Mouse (Mus musculus): ENCODE results near the gene Abca5. TPM values are rescaled to one million over a fixed set of nuclear protein-coding genes. Genes with fewer than 3 reads are reported as not detected.
A peak's percentile ranks its signal among the peaks of the same experiment; 100 is the strongest.

Gene Abca5
- polyA plus RNA-seq, 1 experiment: 15.7 TPM

GRCm38 (mm10) chr11:110347768-110348167, 10.3 kb upstream of the Abca5 start:
- TF ChIP-seq POLR2A (IDR thresholded peaks at IDR 0.05; ENCODE audit: borderline replicate concordance, insufficient read depth, low read length) (no peak), CTCF (IDR thresholded peaks at IDR 0.05; ENCODE audit: borderline replicate concordance, insufficient read depth, low read depth, low read length) (no peak)
- H3K4me3 ChIP-seq (replicated peaks; ENCODE audit: insufficient read depth, low read depth, low read length): no peak overlapping the region
- WGBS: 73% methylated on average over 6 of the region's 6 CpGs
- no peaks in the 10 kb centered on the region for H3K27me3 ChIP-seq (ENCODE audit: control insufficient read depth, insufficient read depth, low read length)
- DNase-seq: no peak
- H3K4me1 ChIP-seq (ENCODE audit: control insufficient read depth, insufficient read depth, low read length): no peaks in the 10 kb centered on the region
- H3K27ac ChIP-seq (ENCODE audit: insufficient read depth, low read length): no peak overlapping the region

- under 1% methylated on average over 18 of the region's 18 CpGs for WGBS
- no peak for TF ChIP-seq CTCF (IDR thresholded peaks at IDR 0.05; ENCODE audit: borderline replicate concordance, insufficient read depth, low read depth, low read length)
- TF ChIP-seq POLR2A (IDR thresholded peaks at IDR 0.05; ENCODE audit: borderline replicate concordance, insufficient read depth, low read length): no peak
- peak overlapping the region; percentile 80 for H3K4me3 ChIP-seq (replicated peaks; ENCODE audit: insufficient read depth, low read depth, low read length)
- peak overlapping the region; percentile 87; the same call in 1 of the 2 replicates for H3K27ac ChIP-seq (ENCODE audit: insufficient read depth, low read length)
- no peaks in the 10 kb centered on the region for H3K4me1 ChIP-seq (ENCODE audit: control insufficient read depth, insufficient read depth, low read length)
- no peaks in the 10 kb centered on the region for H3K27me3 ChIP-seq (ENCODE audit: control insufficient read depth, insufficient read depth, low read length)
- DNase-seq: no peak
Measured at GRCm38 (mm10) chr11:110336814-110337288, 665 bp downstream of the Abca5 start.

- whole genome bisulfite sequencing: 37% methylated on average over 6 of the region's 6 CpGs
- H3K27me3 ChIP-seq (ENCODE audit: control insufficient read depth, insufficient read depth, low read length): no peaks in the 10 kb centered on the region
Measured at GRCm38 (mm10) chr11:110330093-110330492, 7.4 kb downstream of the Abca5 start.

GRCm38 (mm10) chr11:110322266-110322665, 15.2 kb downstream of the Abca5 start:
- no peak overlapping the region for H3K4me3 ChIP-seq (replicated peaks; ENCODE audit: insufficient read depth, low read depth, low read length)
- 48% methylated on average over 8 of the region's 8 CpGs for WGBS
- DNase-seq: no peak

More at GRCm38 (mm10) chr11:110330093-110330492, 7.4 kb downstream of the Abca5 start:
- TF ChIP-seq CTCF (IDR thresholded peaks at IDR 0.05; ENCODE audit: borderline replicate concordance, insufficient read depth, low read depth, low read length) (no peak), POLR2A (IDR thresholded peaks at IDR 0.05; ENCODE audit: borderline replicate concordance, insufficient read depth, low read length) (no peak)
- peak in 1 of 2 experiments; percentile 12 for DNase-seq
- Histone ChIP-seq H3K4me1 (ENCODE audit: control insufficient read depth, insufficient read depth, low read length) (peaks cover 3% of the 10 kb centered on the region; the same call in 1 of the 2 replicates), H3K27ac (ENCODE audit: insufficient read depth, low read length) (no peak overlapping the region), H3K4me3 (replicated peaks; ENCODE audit: insufficient read depth, low read depth, low read length) (no peak overlapping the region)

GRCm38 (mm10) chr11:110306475-110307168, 30.9 kb downstream of the Abca5 start:
- WGBS: 94% methylated on average over 12 of the region's 12 CpGs
- DNase-seq: no peak
- H3K4me3 ChIP-seq (replicated peaks; ENCODE audit: insufficient read depth, low read depth, low read length): no peak overlapping the region
- H3K27me3 ChIP-seq (ENCODE audit: control insufficient read depth, insufficient read depth, low read length): no peaks in the 10 kb centered on the region
- TF ChIP-seq CTCF (IDR thresholded peaks at IDR 0.05; ENCODE audit: borderline replicate concordance, insufficient read depth, low read depth, low read length): no peak
- TF ChIP-seq POLR2A (IDR thresholded peaks at IDR 0.05; ENCODE audit: borderline replicate concordance, insufficient read depth, low read length): no peak
- H3K27ac ChIP-seq (ENCODE audit: insufficient read depth, low read length): no peak overlapping the region
- no peaks in the 10 kb centered on the region for H3K4me1 ChIP-seq (ENCODE audit: control insufficient read depth, insufficient read depth, low read length)

More at GRCm38 (mm10) chr11:110322266-110322665, 15.2 kb downstream of the Abca5 start:
- H3K27ac ChIP-seq (ENCODE audit: insufficient read depth, low read length): no peak overlapping the region
- no peaks in the 10 kb centered on the region for H3K27me3 ChIP-seq (ENCODE audit: control insufficient read depth, insufficient read depth, low read length)
- H3K4me1 ChIP-seq (ENCODE audit: control insufficient read depth, insufficient read depth, low read length): no peaks in the 10 kb centered on the region; the same call in 1 of the 2 replicates
- no peak for TF ChIP-seq POLR2A (IDR thresholded peaks at IDR 0.05; ENCODE audit: borderline replicate concordance, insufficient read depth, low read length)
- no peak for TF ChIP-seq CTCF (IDR thresholded peaks at IDR 0.05; ENCODE audit: borderline replicate concordance, insufficient read depth, low read depth, low read length)

DNA sequence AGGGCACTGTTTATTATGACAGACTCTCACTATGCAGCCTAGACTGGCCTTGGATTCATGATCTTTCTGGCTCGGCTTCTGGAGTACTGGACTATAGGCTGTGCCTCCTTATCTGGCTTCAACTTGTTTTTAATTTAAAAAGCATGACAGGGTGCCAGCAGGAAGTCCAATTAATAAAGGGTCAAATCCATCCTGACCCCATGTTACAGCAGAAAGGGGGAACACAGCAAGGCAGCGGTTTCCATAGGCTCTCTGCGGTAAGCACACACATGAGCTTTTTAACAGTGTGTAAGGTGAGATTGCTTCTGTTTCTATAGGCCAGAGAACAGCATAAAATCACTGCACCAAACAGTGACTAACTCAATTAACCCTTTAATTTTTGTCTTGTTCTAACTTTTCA, 34.1 kb downstream of the Abca5 start:
- H3K4me1 ChIP-seq (ENCODE audit: control insufficient read depth, insufficient read depth, low read length): no peaks in the 10 kb centered on the region
- no peaks in the 10 kb centered on the region for H3K27me3 ChIP-seq (ENCODE audit: control insufficient read depth, insufficient read depth, low read length)
- no peak overlapping the region for H3K27ac ChIP-seq (ENCODE audit: insufficient read depth, low read length)
- 55% methylated on average over 3 of the region's 3 CpGs for WGBS
- no peak for DNase-seq
- TF ChIP-seq POLR2A (IDR thresholded peaks at IDR 0.05; ENCODE audit: borderline replicate concordance, insufficient read depth, low read length) (no peak), CTCF (IDR thresholded peaks at IDR 0.05; ENCODE audit: borderline replicate concordance, insufficient read depth, low read depth, low read length) (no peak)
- no peak overlapping the region for H3K4me3 ChIP-seq (replicated peaks; ENCODE audit: insufficient read depth, low read depth, low read length)

- TF ChIP-seq POLR2A (IDR thresholded peaks at IDR 0.05; ENCODE audit: borderline replicate concordance, insufficient read depth, low read length) (no peak), CTCF (IDR thresholded peaks at IDR 0.05; ENCODE audit: borderline replicate concordance, insufficient read depth, low read depth, low read length) (no peak)
- Histone ChIP-seq H3K27me3 (ENCODE audit: control insufficient read depth, insufficient read depth, low read length) (no peaks in the 10 kb centered on the region), H3K4me3 (replicated peaks; ENCODE audit: insufficient read depth, low read depth, low read length) (no peak overlapping the region), H3K4me1 (ENCODE audit: control insufficient read depth, insufficient read depth, low read length) (no peaks in the 10 kb centered on the region), H3K27ac (ENCODE audit: insufficient read depth, low read length) (no peak overlapping the region)
- DNase-seq: no peak
- 65% methylated on average over 13 of the region's 13 CpGs for WGBS
Measured at GRCm38 (mm10) chr11:110297917-110298533, 39.5 kb downstream of the Abca5 start.

Measured in cerebellum, adult 2 months (tissue).